Mouse (Mus musculus) lung, postnatal 0 days (tissue): Measurements from ENCODE around the gene Zfp827.

Experiments used
- CTCF ChIP-seq: IDR thresholded peaks from 2 replicates; pipeline ENCODE4 v1.5.1; 2016; ENCODE audit warnings: antibody characterized with exemption, mild to moderate bottlenecking
- EP300 ChIP-seq: IDR thresholded peaks from 2 replicates; pipeline ENCODE4 v1.6.1; 2016; ENCODE audit warnings: antibody characterized with exemption, mild to moderate bottlenecking, control low read depth

GRCm38 (mm10) chr8:79104634-79105033 is 76.4 kb downstream of the Zfp827 start:
- no peak for TF ChIP-seq CTCF
- TF ChIP-seq EP300, result no peak
